Mouse (Mus musculus) layer of hippocampus, adult 2 months (tissue): ENCODE measurements at regions not wholly inside any gene's neighbourhood (a gene's known extent, or its start where the extent isn't known, plus 50 kb on each side); places are given as distances from the start of the nearest gene placed in this dataset.

ENCODE experiments used
- DNase-seq, 2 experiments: peaks; one replicate each; pipeline ENCODE4 v3.0.0; 2022; ENCODE audit warnings: low spot score in 2 of 2
- H3K27ac ChIP-seq: fragments of 200-600 bp; 2 replicates; pipeline ENCODE4 v1.8.1; 2022
- H3K4me3 ChIP-seq: fragments of 200-600 bp; 2 replicates; pipeline ENCODE4 v1.8.1; 2022; ENCODE audit warnings: mild to moderate bottlenecking
- CTCF ChIP-seq: fragments of 200-600 bp; conservative IDR thresholded peaks from 2 replicates; pipeline ENCODE4 v1.8.1; 2022; ENCODE audit warnings: antibody characterized with exemption, mild to moderate bottlenecking, moderate library complexity

GRCm38 (mm10) chr8:93701391-93701790 is 108.4 kb upstream of the Gnao1 start:
- Histone ChIP-seq H3K4me3 (no peak overlapping the region), H3K27ac (no peak overlapping the region)
- DNase-seq: no peak
- TF ChIP-seq CTCF: no peak

- no peak overlapping the region for H3K27ac ChIP-seq
- no peak for DNase-seq
- no peak for TF ChIP-seq CTCF
- no peak overlapping the region for H3K4me3 ChIP-seq
Measured at GRCm38 (mm10) chr8:93712066-93712706, 97.6 kb upstream of the Gnao1 start.

GRCm38 (mm10) chr8:93713221-93713620 is 96.5 kb upstream of the Gnao1 start:
- no peak for TF ChIP-seq CTCF
- Histone ChIP-seq H3K4me3 (no peak overlapping the region), H3K27ac (no peak overlapping the region)
- no peak for DNase-seq

GRCm38 (mm10) chr8:93724896-93725489 is 84.8 kb upstream of the Gnao1 start:
- H3K27ac ChIP-seq: no peak overlapping the region
- TF ChIP-seq CTCF: no peak
- no peak overlapping the region for H3K4me3 ChIP-seq
- peak in 1 of 2 experiments; percentile 11 for DNase-seq

GRCm38 (mm10) chr8:93729124-93729930 is 80.4 kb upstream of the Gnao1 start:
- H3K27ac ChIP-seq: peak overlapping the region; percentile 43
- TF ChIP-seq CTCF: no peak
- peak; percentile 43 to 53 for DNase-seq

GRCm38 (mm10) chr8:93730738-93731700 is 78.7 kb upstream of the Gnao1 start:
- TF ChIP-seq CTCF: no peak
- peak in 1 of 2 experiments; percentile 27 for DNase-seq
- no peak overlapping the region for H3K4me3 ChIP-seq
- H3K27ac ChIP-seq: peak overlapping the region; percentile 77

More at GRCm38 (mm10) chr8:93729124-93729930, 80.4 kb upstream of the Gnao1 start:
- no peak overlapping the region for H3K4me3 ChIP-seq

- no peak for DNase-seq
- no peak overlapping the region for H3K4me3 ChIP-seq
- TF ChIP-seq CTCF: no peak
- H3K27ac ChIP-seq: no peak overlapping the region
Measured at GRCm38 (mm10) chr8:93734818-93735217, 74.9 kb upstream of the Gnao1 start.

- Histone ChIP-seq H3K4me3 (no peak overlapping the region), H3K27ac (no peak overlapping the region)
- no peak for DNase-seq
- TF ChIP-seq CTCF: no peak
Measured at GRCm38 (mm10) chr8:93740281-93740680, 69.5 kb upstream of the Gnao1 start.

GRCm38 (mm10) chr8:93748720-93749119 is 61.0 kb upstream of the Gnao1 start:
- Histone ChIP-seq H3K27ac (no peak overlapping the region), H3K4me3 (no peak overlapping the region)
- no peak for DNase-seq
- no peak for TF ChIP-seq CTCF

GRCm38 (mm10) chr8:93750921-93751320 is 58.8 kb upstream of the Gnao1 start:
- no peak for DNase-seq

GRCm38 (mm10) chr8:93755981-93756380 is 53.8 kb upstream of the Gnao1 start:
- no peak for TF ChIP-seq CTCF
- DNase-seq: no peak
- Histone ChIP-seq H3K4me3 (no peak overlapping the region), H3K27ac (no peak overlapping the region)

More at GRCm38 (mm10) chr8:93750921-93751320, 58.8 kb upstream of the Gnao1 start:
- Histone ChIP-seq H3K4me3 (no peak overlapping the region), H3K27ac (no peak overlapping the region)
- no peak for TF ChIP-seq CTCF
